Mouse (Mus musculus): ENCODE results near the gene Ninl. TPM values are rescaled to one million over a fixed set of nuclear protein-coding genes. Genes with fewer than 3 reads are reported as not detected.
"Not testable (repeated sequence)": the region's sequence is repeated elsewhere in the genome, so short reads cannot be mapped to it uniquely, and the experiment has no call there.

The Ninl gene
- total RNA-seq, 2 experiments from 2014 or later = 1.4 to 1.7 TPM

- intact Hi-C loops (cut with DNase I) = no loop called here
- DNase-seq = no peak
Observed at GRCm38 (mm10) chr2:150963246-150963645, 75.9 kb downstream of the Ninl start.

GRCm38 (mm10) chr2:150959521-150959920, 79.7 kb downstream of the Ninl start:
- no peak for DNase-seq
- intact Hi-C loops (cut with DNase I) = no loop called here

- no peak for DNase-seq
- intact Hi-C loops (cut with DNase I) = no loop called here
Observed at GRCm38 (mm10) chr2:150955859-150956258, 83.3 kb downstream of the Ninl start.

GRCm38 (mm10) chr2:150951201-150951600, 88.0 kb downstream of the Ninl start:
- no peak for DNase-seq
- intact Hi-C loops (cut with DNase I) = no loop called here

GRCm38 (mm10) chr2:150950056-150950455, 89.1 kb downstream of the Ninl start:
- intact Hi-C loops (cut with DNase I) = no loop called here
- no peak for DNase-seq

GRCm38 (mm10) chr2:150949652-150950051, 89.5 kb downstream of the Ninl start:
- no peak for DNase-seq
- intact Hi-C loops (cut with DNase I) = no loop called here

GRCm38 (mm10) chr2:150948786-150949185, 90.4 kb downstream of the Ninl start:
- intact Hi-C loops (cut with DNase I) = no loop called here

GRCm38 (mm10) chr2:150947880-150948611, 91.1 kb downstream of the Ninl start:
- intact Hi-C loops (cut with DNase I); DNase-seq: not testable (repeated sequence)

More at GRCm38 (mm10) chr2:150948786-150949185, 90.4 kb downstream of the Ninl start:
- DNase-seq = no peak

GRCm38 (mm10) chr2:150947341-150947740, 91.8 kb downstream of the Ninl start:
- DNase-seq; intact Hi-C loops (cut with DNase I): not testable (repeated sequence)

- intact Hi-C loops (cut with DNase I) = no loop called here
- no peak for DNase-seq
Observed at GRCm38 (mm10) chr2:150944017-150944416, 95.2 kb downstream of the Ninl start.

GRCm38 (mm10) chr2:150934659-150935058, 104.5 kb downstream of the Ninl start:
- intact Hi-C loops (cut with DNase I) = no loop called here
- DNase-seq = no peak

GRCm38 (mm10) chr2:150933482-150933881, 105.7 kb downstream of the Ninl start:
- intact Hi-C loops (cut with DNase I) = no loop called here
- no peak for DNase-seq

GRCm38 (mm10) chr2:150930806-150931205, 108.4 kb downstream of the Ninl start:
- DNase-seq = no peak
- intact Hi-C loops (cut with DNase I) = no loop called here

GRCm38 (mm10) chr2:150929156-150929555, 110.0 kb downstream of the Ninl start:
- DNase-seq = no peak
- intact Hi-C loops (cut with DNase I) = no loop called here

GRCm38 (mm10) chr2:150927038-150927720, 112.0 kb downstream of the Ninl start:
- intact Hi-C loops (cut with DNase I) = no loop called here
- DNase-seq = no peak

- intact Hi-C loops (cut with DNase I) = no loop called here
Observed at GRCm38 (mm10) chr2:150923505-150923904, 115.7 kb downstream of the Ninl start.

GRCm38 (mm10) chr2:150923026-150923425, 116.2 kb downstream of the Ninl start:
- DNase-seq = no peak
- intact Hi-C loops (cut with DNase I) = no loop called here

More at GRCm38 (mm10) chr2:150923505-150923904, 115.7 kb downstream of the Ninl start:
- no peak for DNase-seq

- intact Hi-C loops (cut with DNase I) = no loop called here
- peak in 1 of 2 experiments; percentile 8 for DNase-seq
Observed at GRCm38 (mm10) chr2:150922165-150922564, 117.0 kb downstream of the Ninl start.

GRCm38 (mm10) chr2:150921697-150922096, 117.5 kb downstream of the Ninl start:
- intact Hi-C loops (cut with DNase I) = no loop called here
- peak in 1 of 2 experiments; percentile 9 for DNase-seq

GRCm38 (mm10) chr2:150920543-150920942, 118.6 kb downstream of the Ninl start:
- DNase-seq = no peak
- intact Hi-C loops (cut with DNase I) = no loop called here

- DNase-seq = no peak
- intact Hi-C loops (cut with DNase I) = no loop called here
Observed at GRCm38 (mm10) chr2:150918720-150919119, 120.5 kb downstream of the Ninl start.

- no peak for DNase-seq
- intact Hi-C loops (cut with DNase I) = no loop called here
Observed at GRCm38 (mm10) chr2:150915786-150916185, 123.4 kb downstream of the Ninl start.
